Mouse (Mus musculus) liver (tissue): ENCODE results near the gene Nxph1.

ENCODE experiments used
- DNase-seq: peaks from one replicate; pipeline ENCODE4 v3.0.0-alpha.2; 2020; ENCODE audit warnings: mixed read lengths

The Nxph1 gene

DNA sequence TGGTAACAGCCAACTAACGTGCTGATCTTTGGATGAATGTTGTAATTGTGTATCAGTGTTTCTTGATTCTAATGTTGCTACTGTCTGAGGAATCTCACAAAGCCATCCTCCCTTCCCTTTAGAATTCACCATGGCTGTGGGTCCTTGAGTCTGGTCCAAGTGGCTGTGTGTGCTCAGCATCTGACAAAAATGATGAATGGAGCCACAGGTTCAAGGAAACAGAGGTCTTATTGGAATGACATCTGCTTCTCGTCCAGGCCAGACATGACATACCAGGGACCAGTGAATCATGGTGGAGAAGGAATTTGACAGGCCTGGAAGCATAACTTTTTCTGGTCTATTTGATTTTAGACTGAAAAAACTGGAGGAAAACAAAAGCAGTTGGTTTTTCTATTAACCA lies 22.3 kb downstream of the Nxph1 start:
- no peak for DNase-seq

DNA sequence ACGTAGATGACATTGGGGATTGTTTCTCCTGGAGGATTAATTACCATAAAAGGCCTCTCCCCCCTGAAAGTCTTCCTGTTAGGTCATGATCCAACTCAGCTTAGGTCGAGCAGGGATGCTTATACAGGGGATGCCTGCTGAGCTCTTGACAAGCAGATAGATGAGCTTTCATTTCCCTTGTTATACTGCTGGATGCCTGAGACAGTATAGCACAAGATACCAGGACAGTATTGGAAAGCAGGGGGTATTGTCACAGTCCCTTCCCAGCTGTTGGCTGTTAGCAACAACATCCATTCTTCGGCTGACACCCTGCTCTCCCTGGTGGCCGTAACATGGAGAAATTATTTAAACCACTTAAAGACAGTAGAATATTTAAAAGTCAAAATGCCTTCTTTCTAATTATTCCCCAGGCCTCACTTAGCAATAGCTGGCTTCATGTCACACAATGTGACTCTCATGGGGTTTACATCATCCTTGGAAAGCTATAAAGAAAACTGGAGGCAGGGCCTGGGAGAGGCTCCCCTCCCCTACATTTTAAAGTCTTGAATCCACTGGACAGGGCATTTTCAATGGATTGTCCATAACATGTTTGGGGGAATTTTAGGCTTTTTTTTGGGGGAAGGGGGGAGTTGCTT lies 31.1 kb downstream of the Nxph1 start:
- DNase-seq = no peak

DNA sequence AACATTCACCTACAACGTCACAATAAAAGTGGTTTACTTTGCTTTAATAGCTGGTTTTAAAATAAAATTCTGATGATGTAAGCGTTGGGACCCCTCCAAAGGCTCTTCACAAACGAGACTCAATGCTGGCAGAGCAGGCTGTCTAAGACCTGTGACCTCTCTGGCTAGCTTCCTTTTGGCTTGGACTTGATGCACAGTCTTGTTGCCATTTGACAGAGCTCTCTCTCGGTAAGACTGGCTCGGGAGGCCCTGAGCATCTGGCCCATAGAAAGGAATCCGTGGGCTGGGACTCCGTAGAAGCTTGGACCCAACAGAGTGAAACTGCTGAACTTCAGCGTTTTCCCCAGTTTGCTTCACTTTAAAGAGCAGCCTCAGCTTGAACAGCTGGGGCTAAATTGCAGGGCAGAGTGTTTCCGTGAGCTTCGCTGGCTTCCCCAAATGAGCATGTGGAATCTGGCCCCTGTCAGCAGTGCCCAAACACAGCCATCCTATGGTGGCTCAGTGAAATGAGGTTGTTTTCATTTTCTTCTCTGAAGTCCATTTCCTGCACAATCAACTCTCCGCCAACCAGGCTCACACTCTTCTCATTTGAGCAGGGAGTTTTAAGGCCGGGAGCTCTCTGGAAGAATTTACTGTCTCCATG lies 48.2 kb downstream of the Nxph1 start:
- DNase-seq = no peak

- DNase-seq = no peak
Observed at GRCm38 (mm10) chr6:8997326-8997725, 49.1 kb downstream of the Nxph1 start.

- DNase-seq = no peak
Observed at GRCm38 (mm10) chr6:9002686-9003085, 54.5 kb downstream of the Nxph1 start.

GRCm38 (mm10) chr6:9026631-9027030 lies 78.4 kb downstream of the Nxph1 start:
- no peak for DNase-seq

DNA sequence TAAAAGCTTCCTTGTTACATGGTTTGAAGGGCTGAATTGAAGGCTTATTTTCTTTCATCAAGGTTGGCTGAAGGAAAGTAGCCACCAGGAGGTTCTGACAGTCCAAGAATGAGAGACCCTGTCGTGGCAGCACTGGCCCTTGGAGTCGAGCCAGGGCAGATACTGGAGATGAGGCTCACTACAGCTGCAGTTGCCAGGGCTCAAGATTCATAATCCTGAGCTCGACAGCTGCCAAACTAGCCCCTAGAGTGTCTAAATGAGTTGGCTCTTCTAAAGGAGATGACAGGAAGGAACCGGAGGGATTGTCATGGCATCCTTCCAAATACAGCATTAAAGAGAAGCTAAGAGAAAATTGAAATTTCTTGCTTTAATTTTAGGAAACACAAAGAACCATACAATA lies 78.9 kb downstream of the Nxph1 start:
- DNase-seq = peak; percentile 2

DNA sequence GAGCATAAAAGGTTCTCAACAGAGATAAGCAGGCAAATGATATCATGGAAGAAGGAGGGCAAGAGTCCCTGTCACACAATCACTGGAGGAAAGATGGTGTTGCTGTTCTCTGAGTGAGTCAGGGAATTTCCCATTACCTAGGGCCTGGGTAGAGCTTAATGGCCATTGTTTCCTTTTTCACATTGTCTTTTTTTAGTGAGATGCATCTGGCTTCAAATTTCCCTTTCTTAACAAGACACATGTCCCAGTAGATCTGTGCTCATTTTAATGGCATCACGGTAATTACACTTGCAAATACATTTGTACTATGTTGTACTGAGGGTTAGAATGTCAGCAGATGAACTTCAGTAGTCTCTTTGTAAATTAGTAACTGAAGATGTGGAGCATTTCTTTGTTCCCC lies 80.3 kb downstream of the Nxph1 start:
- no peak for DNase-seq

DNA sequence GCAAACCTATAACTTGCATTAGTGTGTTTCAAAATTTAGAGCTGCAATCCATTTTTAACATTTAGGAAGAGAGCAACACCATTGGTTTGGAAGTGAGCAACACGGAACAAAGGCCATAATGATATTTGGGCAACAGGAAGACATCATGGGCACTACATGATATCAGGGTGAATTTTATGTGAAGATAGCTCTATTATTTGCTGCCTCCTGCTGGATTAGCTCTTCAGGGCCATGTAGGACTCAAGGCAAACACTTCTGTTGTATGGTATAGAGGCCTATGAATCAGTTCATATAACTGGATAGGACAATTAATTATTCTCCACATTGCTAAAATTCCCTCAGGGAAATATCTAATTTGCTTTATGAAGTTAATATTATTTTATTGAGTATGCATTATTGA lies 91.1 kb downstream of the Nxph1 start:
- no peak for DNase-seq

- DNase-seq = no peak
Observed at GRCm38 (mm10) chr6:9040991-9041390, 92.8 kb downstream of the Nxph1 start.

- no peak for DNase-seq
Observed at GRCm38 (mm10) chr6:9042391-9042790, 94.2 kb downstream of the Nxph1 start.

- DNase-seq = no peak
Observed at GRCm38 (mm10) chr6:9046815-9047214, 98.6 kb downstream of the Nxph1 start.

DNA sequence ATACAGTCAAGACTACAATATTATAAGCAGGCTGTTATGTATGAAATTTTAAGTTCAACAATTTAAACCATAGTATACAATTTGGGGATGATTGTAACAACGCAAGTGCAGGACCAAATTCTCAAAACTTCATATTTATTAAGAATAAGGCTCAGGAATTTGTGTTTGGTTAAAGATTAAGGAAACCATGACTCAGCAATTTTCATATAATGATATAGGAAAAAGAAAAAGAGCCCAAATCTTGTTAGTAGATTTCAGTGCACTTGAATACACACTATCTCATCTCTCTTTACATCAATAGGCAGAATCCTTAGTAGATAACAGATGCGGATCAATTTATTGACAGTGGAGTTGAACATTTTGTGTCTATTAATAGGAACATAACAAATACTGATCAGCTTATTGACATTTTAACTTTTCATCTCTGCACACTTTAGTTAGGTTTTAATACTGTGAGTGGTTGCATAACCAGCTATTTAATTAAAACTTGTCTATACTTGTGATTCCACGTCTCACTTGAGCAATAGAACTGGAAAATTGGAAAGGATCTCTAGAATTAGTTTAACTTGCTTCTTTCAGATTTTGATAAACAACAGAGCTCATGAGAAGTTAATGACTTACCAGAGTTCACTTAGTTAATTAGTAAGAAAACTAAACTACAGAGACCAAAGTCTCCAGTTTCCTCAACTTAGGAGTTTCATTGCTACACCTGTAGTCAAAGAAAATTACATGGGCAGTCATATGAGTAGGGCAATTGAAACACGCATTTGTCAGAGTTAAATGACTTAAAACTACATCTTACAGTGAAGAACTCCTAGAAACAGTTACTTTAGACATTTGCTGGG lies 113.3 kb downstream of the Nxph1 start:
- no peak for DNase-seq

DNA sequence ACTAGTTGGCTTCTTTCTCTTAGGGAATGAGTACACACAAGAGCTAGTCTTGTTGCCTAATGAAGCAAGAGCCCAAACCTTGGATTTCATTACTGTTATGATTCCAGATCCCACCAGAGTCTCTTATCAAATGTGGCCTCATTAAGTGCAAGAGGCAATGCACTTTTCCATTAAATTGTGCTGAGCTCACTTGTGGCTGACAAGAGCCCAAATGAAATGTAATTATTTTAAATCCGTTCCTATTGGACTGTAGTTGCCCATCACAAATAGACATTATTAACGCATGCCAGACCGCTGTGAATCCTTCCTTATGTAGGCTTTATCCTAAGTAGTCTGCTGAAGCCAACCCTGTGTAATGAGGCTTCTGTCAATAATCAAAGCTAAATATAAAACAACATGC lies 118.2 kb downstream of the Nxph1 start:
- DNase-seq = no peak

- DNase-seq = no peak
Observed at GRCm38 (mm10) chr6:9069913-9070312, 121.7 kb downstream of the Nxph1 start.

DNA sequence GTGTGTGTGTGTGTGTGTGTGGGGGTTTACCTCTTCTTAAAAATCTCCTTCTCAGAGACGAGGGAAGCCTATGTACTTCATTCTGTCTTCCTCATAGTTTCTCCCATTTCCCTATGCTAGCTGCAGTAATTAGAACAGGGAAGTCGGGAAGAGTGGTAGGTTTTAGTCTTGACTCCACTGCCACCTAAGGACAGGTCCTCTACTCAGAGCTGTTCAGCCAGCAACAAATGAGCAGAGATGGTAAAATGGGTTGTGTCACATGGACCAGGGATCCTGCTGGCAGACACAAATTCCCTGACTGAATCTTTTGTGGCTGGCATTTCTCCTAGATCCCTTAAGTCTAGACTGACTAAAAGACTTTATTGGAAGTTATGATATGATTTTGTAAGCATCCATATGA lies 128.2 kb downstream of the Nxph1 start:
- DNase-seq = no peak

- DNase-seq = no peak
Observed at GRCm38 (mm10) chr6:9077793-9078689, 129.8 kb downstream of the Nxph1 start.

DNA sequence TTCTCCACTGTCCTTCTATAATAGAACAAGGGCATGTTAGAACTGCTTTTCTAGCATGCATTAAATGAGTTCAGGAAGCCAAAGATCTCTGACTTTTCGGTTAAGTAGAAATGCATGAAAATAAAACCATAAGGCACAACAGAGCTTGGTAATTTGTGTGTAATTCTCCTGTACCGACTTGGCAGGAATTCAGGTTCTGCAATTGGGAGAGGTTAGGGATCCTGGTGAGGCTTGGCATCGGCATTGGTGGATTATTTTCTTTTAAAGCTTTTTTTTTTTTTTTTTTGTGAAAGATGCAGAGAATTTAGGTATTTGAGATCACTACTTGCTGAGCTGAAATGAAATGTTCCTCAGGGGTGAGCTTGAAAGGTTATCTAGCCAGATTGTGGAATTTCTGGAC lies 135.6 kb downstream of the Nxph1 start:
- no peak for DNase-seq

DNA sequence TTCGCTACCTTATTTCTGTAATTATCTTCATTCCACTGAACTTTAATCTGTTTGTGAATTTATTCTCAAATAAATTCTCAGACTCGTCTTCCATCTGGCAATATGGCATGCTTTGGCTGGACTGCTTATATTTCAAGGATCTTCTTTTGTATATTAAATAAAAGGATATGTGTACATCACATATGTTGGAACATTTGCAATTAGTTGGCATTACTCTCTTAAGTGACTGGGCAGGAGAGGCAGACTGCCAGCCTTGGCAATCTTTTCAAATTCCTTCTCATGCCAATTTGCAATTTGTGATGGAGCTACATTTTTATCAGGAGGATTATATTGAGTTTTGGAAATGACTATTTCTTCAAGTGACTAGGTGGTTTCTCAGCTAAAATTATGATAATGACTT lies 149.1 kb downstream of the Nxph1 start:
- DNase-seq = no peak

- DNase-seq = no peak
Observed at GRCm38 (mm10) chr6:9107366-9107765, 159.1 kb downstream of the Nxph1 start.

GRCm38 (mm10) chr6:9119136-9119535 lies 170.9 kb downstream of the Nxph1 start:
- no peak for DNase-seq

DNA sequence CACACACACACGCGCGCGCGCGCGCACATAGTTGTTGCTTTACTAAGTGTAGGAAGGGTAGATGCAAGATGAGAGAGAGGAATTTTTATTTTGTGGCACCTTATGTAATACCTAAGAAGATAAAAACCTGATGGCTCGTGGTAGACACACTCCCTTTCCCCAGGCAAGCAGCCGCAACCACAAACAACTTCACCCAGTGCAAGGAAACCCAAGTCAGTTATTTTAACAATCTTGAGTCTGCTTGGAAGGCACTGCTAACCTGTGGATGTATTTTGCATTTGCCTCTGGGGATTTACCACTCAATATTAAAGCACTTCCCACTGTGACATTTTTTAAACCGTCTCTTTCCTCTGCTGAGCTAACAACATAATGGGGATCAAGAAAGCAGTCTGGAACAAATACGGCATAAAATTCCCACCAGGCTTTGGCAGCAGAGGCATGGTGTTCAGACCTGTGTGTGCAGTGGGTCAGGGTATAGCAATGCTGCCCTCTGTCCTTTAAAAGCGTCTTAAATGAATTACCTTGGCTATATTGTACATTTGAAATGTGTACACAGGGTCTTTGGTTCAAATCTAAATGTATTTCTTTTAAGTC lies 176.2 kb downstream of the Nxph1 start:
- DNase-seq = no peak
